Mouse (Mus musculus): ENCODE measurements at regions not wholly inside any gene's neighbourhood (a gene's known extent, or its start where the extent isn't known, plus 50 kb on each side); places are given as distances from the start of the nearest gene placed in this dataset.

DNA sequence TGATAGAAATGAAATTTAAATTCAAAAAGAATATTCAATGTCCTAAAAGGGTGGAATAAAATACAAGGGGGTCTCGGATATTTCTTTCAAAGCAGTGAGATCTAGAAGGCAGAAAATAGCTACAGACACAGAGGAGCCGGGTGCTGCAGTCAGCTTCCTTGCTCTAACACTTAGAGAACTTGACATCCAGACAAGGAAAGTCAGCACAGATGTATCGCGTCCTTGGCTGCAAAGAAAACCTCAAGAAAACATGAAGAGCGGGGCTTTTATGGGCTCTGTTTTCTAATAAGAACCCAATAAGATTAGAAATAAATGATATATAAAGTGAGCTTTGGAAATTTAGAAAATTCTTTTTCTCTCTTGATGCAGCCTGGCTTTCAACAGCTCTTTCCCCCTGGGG is 53.1 kb upstream of the Glis3 start:
- WGBS, result 81% methylated on average over 5 of the region's 5 CpGs
- Histone ChIP-seq H3K27ac (ENCODE audit: low read length) (no peak overlapping the region), H3K4me1 (ENCODE audit: control insufficient read depth, insufficient read depth, low read length) (no peaks in the 10 kb centered on the region), H3K9me3 (replicated peaks; ENCODE audit: control insufficient read depth, low read length, poor library complexity, severe bottlenecking) (no peaks in the 10 kb centered on the region), H3K27me3 (ENCODE audit: control insufficient read depth, insufficient read depth, low read depth, low read length) (0 out of 2 replicates have a peak, but pooled peaks cover 2% of the 10 kb centered on the region), H3K9ac (ENCODE audit: low read depth, low read length) (no peak overlapping the region), H3K36me3 (ENCODE audit: control insufficient read depth, insufficient read depth, low read length) (no peaks in the 10 kb centered on the region), H3K4me3 (ENCODE audit: low read depth, low read length) (no peak overlapping the region), H3K4me2 (ENCODE audit: low read length) (no peak overlapping the region)
- ATAC-seq, result no peak

- no peak overlapping the region for H3K4me3 ChIP-seq (ENCODE audit: low read depth, low read length)
- H3K4me1 ChIP-seq (ENCODE audit: control insufficient read depth, insufficient read depth, low read length), result no peaks in the 10 kb centered on the region
- ATAC-seq, result no peak
- no peak overlapping the region for H3K27ac ChIP-seq (ENCODE audit: low read length)
- no peak overlapping the region for H3K9ac ChIP-seq (ENCODE audit: low read depth, low read length)
- no peaks in the 10 kb centered on the region for H3K36me3 ChIP-seq (ENCODE audit: control insufficient read depth, insufficient read depth, low read length)
- H3K9me3 ChIP-seq (replicated peaks; ENCODE audit: control insufficient read depth, low read length, poor library complexity, severe bottlenecking), result no peaks in the 10 kb centered on the region
- 0 out of 2 replicates have a peak, but pooled peaks cover 2% of the 10 kb centered on the region for H3K27me3 ChIP-seq (ENCODE audit: control insufficient read depth, insufficient read depth, low read depth, low read length)
- 89% methylated on average over 6 of the region's 6 CpGs for WGBS
- H3K4me2 ChIP-seq (ENCODE audit: low read length), result no peak overlapping the region
Measured at GRCm38 (mm10) chr19:28733781-28734180, 53.9 kb upstream of the Glis3 start.

DNA sequence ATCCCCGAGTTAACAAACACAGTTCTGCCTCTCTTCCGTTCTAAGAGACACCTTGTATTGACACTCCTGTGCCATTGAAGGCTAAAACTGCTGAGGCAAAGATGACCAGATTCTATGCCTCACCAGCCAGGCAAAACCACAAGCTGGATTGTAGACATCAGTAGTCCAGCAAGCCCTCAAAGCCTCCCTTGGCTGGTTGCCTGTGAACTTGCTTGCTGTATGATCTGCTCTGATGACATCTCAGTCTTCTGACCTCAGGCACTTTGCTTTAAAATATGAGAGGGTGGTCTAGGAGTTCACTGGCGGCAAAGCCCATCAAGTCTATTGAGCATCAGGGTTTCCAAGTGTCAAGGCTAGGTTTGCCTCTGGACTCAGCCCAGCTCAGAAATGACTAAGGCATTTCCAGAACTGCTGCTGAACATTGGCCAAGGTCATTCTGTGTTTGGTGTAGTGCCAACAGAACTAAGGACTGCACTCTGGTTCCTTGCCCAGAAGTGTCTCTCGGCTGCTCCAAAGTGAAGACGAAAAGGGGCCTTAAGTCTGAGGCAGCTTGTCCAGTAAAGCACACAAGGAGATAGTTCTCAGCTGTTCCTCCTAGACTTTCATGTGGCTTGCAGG is 63.4 kb upstream of the Glis3 start:
- Histone ChIP-seq H3K4me1 (ENCODE audit: control insufficient read depth, insufficient read depth, low read length) (no peaks in the 10 kb centered on the region), H3K27me3 (ENCODE audit: control insufficient read depth, insufficient read depth, low read depth, low read length) (no peaks in the 10 kb centered on the region), H3K36me3 (ENCODE audit: control insufficient read depth, insufficient read depth, low read length) (no peaks in the 10 kb centered on the region), H3K9ac (ENCODE audit: low read depth, low read length) (no peak overlapping the region), H3K4me3 (ENCODE audit: low read depth, low read length) (no peak overlapping the region), H3K9me3 (replicated peaks; ENCODE audit: control insufficient read depth, low read length, poor library complexity, severe bottlenecking) (no peaks in the 10 kb centered on the region), H3K4me2 (ENCODE audit: low read length) (no peak overlapping the region), H3K27ac (ENCODE audit: low read length) (no peak overlapping the region)
- whole genome bisulfite sequencing, result 82% methylated on average over 5 of the region's 5 CpGs
- no peak for ATAC-seq

- H3K4me1 ChIP-seq (ENCODE audit: control insufficient read depth, insufficient read depth, low read length), result no peaks in the 10 kb centered on the region
- no peak overlapping the region for H3K27ac ChIP-seq (ENCODE audit: low read length)
- H3K9ac ChIP-seq (ENCODE audit: low read depth, low read length), result no peak overlapping the region
- ATAC-seq, result no peak
- H3K4me2 ChIP-seq (ENCODE audit: low read length), result no peak overlapping the region
- no peaks in the 10 kb centered on the region for H3K36me3 ChIP-seq (ENCODE audit: control insufficient read depth, insufficient read depth, low read length)
- WGBS, result 91% methylated on average over 2 of the region's 2 CpGs
- H3K4me3 ChIP-seq (ENCODE audit: low read depth, low read length), result no peak overlapping the region
- no peaks in the 10 kb centered on the region for H3K27me3 ChIP-seq (ENCODE audit: control insufficient read depth, insufficient read depth, low read depth, low read length)
- no peaks in the 10 kb centered on the region for H3K9me3 ChIP-seq (replicated peaks; ENCODE audit: control insufficient read depth, low read length, poor library complexity, severe bottlenecking)
Measured at GRCm38 (mm10) chr19:28745105-28745504, 65.2 kb upstream of the Glis3 start.

- no peak overlapping the region for H3K4me3 ChIP-seq (ENCODE audit: low read depth, low read length)
- H3K9me3 ChIP-seq (replicated peaks; ENCODE audit: control insufficient read depth, low read length, poor library complexity, severe bottlenecking), result no peaks in the 10 kb centered on the region
- no peaks in the 10 kb centered on the region for H3K27me3 ChIP-seq (ENCODE audit: control insufficient read depth, insufficient read depth, low read depth, low read length)
- ATAC-seq, result 0 out of 2 replicates have a peak, but pooled peaks have one; percentile 39
- no peak overlapping the region for H3K4me2 ChIP-seq (ENCODE audit: low read length)
- no peaks in the 10 kb centered on the region for H3K36me3 ChIP-seq (ENCODE audit: control insufficient read depth, insufficient read depth, low read length)
- H3K27ac ChIP-seq (ENCODE audit: low read length), result no peak overlapping the region
- H3K9ac ChIP-seq (ENCODE audit: low read depth, low read length), result no peak overlapping the region
- WGBS, result 44% methylated on average over 8 of the region's 8 CpGs
- H3K4me1 ChIP-seq (ENCODE audit: control insufficient read depth, insufficient read depth, low read length), result no peaks in the 10 kb centered on the region
Measured at GRCm38 (mm10) chr19:28745534-28745933, 65.7 kb upstream of the Glis3 start.

- Histone ChIP-seq H3K27ac (ENCODE audit: low read length) (no peak overlapping the region), H3K9me3 (replicated peaks; ENCODE audit: control insufficient read depth, low read length, poor library complexity, severe bottlenecking) (no peaks in the 10 kb centered on the region), H3K36me3 (ENCODE audit: control insufficient read depth, insufficient read depth, low read length) (no peaks in the 10 kb centered on the region), H3K27me3 (ENCODE audit: control insufficient read depth, insufficient read depth, low read depth, low read length) (no peaks in the 10 kb centered on the region), H3K4me1 (ENCODE audit: control insufficient read depth, insufficient read depth, low read length) (no peaks in the 10 kb centered on the region), H3K4me3 (ENCODE audit: low read depth, low read length) (no peak overlapping the region), H3K9ac (ENCODE audit: low read depth, low read length) (no peak overlapping the region), H3K4me2 (ENCODE audit: low read length) (no peak overlapping the region)
- 91% methylated on average over 8 of the region's 8 CpGs for WGBS
- ATAC-seq, result no peak
Measured at GRCm38 (mm10) chr19:28751091-28751490, 71.2 kb upstream of the Glis3 start.

DNA sequence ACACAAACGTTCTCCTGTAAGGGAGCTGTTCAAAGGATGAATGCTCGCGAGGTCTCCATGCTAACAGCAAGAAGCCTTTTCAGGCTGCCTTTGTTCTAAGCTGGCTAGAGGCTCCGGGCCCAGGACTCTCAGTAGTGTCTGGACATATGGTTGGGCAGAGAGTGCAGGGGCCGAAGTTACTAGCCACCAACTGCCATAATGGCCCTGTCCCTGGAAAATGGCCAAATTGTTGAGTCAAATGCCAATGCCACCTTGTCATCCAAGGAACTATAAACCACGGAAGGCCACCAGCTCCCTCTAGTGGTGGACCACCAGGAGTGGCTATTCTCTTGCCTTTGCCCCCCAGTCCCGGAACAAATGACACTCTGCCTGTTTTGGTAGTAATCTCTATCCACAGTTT is 76.0 kb upstream of the Slc1a1 start:
- H3K27ac ChIP-seq (ENCODE audit: low read length), result no peak overlapping the region
- 30% methylated on average over 7 of the region's 7 CpGs for WGBS
- ATAC-seq, result peak; percentile 80

GRCm38 (mm10) chr19:28764795-28765360 is 70.0 kb upstream of the Slc1a1 start:
- 88% methylated on average over 11 of the region's 11 CpGs for WGBS
- no peak overlapping the region for H3K9ac ChIP-seq (ENCODE audit: low read depth, low read length)
- H3K27me3 ChIP-seq (ENCODE audit: control insufficient read depth, insufficient read depth, low read depth, low read length), result no peaks in the 10 kb centered on the region
- H3K36me3 ChIP-seq (ENCODE audit: control insufficient read depth, insufficient read depth, low read length), result no peaks in the 10 kb centered on the region
- H3K4me1 ChIP-seq (ENCODE audit: control insufficient read depth, insufficient read depth, low read length), result no peaks in the 10 kb centered on the region
- no peaks in the 10 kb centered on the region for H3K9me3 ChIP-seq (replicated peaks; ENCODE audit: control insufficient read depth, low read length, poor library complexity, severe bottlenecking)
- H3K4me3 ChIP-seq (ENCODE audit: low read depth, low read length), result no peak overlapping the region
- no peak overlapping the region for H3K27ac ChIP-seq (ENCODE audit: low read length)
- ATAC-seq, result no peak
- H3K4me2 ChIP-seq (ENCODE audit: low read length), result no peak overlapping the region

More for the DNA sequence above, 76.0 kb upstream of the Slc1a1 start:
- Histone ChIP-seq H3K4me2 (ENCODE audit: low read length) (no peak overlapping the region), H3K4me3 (ENCODE audit: low read depth, low read length) (no peak overlapping the region), H3K9me3 (replicated peaks; ENCODE audit: control insufficient read depth, low read length, poor library complexity, severe bottlenecking) (no peaks in the 10 kb centered on the region), H3K27me3 (ENCODE audit: control insufficient read depth, insufficient read depth, low read depth, low read length) (no peaks in the 10 kb centered on the region), H3K9ac (ENCODE audit: low read depth, low read length) (no peak overlapping the region), H3K4me1 (ENCODE audit: control insufficient read depth, insufficient read depth, low read length) (no peaks in the 10 kb centered on the region), H3K36me3 (ENCODE audit: control insufficient read depth, insufficient read depth, low read length) (no peaks in the 10 kb centered on the region)

DNA sequence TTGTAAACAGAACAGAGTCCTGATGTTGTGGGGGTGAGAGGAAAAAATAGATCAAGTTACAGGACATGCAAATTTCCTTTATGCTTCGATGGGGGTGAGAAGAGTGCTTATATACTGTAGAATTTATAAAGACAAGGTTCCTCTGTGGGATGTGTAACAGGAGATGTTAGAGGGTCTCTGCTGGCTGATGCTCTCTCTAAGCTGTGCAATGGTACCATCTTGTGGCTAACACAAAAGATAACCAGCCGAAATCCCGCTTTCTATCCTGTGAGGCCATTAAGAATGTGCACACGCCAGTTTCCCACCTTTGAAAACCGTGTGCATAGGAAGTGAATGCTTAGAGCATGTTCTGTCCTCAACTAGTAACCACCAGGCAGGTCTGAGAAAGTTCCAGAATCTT is 66.6 kb upstream of the Slc1a1 start:
- no peak overlapping the region for H3K4me3 ChIP-seq (ENCODE audit: low read depth, low read length)
- ATAC-seq, result peak; percentile 85
- 38% methylated on average over 5 of the region's 5 CpGs for WGBS

More for the DNA sequence above, 66.6 kb upstream of the Slc1a1 start:
- H3K4me2 ChIP-seq (ENCODE audit: low read length), result no peak overlapping the region
- no peaks in the 10 kb centered on the region for H3K4me1 ChIP-seq (ENCODE audit: control insufficient read depth, insufficient read depth, low read length)
- H3K36me3 ChIP-seq (ENCODE audit: control insufficient read depth, insufficient read depth, low read length), result no peaks in the 10 kb centered on the region
- no peak overlapping the region for H3K9ac ChIP-seq (ENCODE audit: low read depth, low read length)
- H3K9me3 ChIP-seq (replicated peaks; ENCODE audit: control insufficient read depth, low read length, poor library complexity, severe bottlenecking), result no peaks in the 10 kb centered on the region
- no peaks in the 10 kb centered on the region for H3K27me3 ChIP-seq (ENCODE audit: control insufficient read depth, insufficient read depth, low read depth, low read length)
- H3K27ac ChIP-seq (ENCODE audit: low read length), result no peak overlapping the region
